Mouse (Mus musculus): ENCODE data around the gene Cd300a. TPM values are rescaled to one million over a fixed set of nuclear protein-coding genes. Genes with fewer than 3 reads are reported as not detected.

Gene Cd300a
- polyA plus RNA-seq, 1 experiment from 2014 or later, result 1.5 TPM

DNA sequence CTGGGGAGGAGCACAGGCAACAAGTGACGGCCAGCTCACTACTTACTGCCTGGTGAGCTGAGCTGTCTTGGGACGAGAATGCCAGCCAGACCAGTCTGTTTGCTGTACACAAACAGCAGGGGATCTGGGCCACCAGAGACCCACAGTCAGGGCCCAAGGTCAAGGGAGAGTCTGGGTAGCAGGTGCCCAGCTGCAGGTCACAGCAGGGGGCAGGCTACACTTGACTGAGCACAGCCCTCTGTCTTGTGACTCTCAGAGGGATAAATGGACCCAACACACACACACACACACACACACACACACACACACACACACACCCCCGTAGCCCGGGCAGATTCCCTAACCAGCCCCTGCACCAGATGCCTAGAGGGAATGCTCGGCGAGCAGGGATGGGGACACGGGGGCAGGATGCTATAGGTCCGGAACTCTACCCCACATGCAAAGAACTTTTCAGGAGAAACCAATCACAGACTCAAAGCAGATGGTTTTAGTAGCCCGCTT, 14.5 kb upstream of the Cd300a start:
- H3K9ac ChIP-seq (ENCODE audit: low read length), result no peak overlapping the region
- DNase-seq (ENCODE audit: low spot score) (no peak), ATAC-seq (ENCODE audit: low FRiP score, low TSS enrichment) (no peak)
- H3K36me3 ChIP-seq (ENCODE audit: control insufficient read depth, insufficient read depth, low read length), result no peaks in the 10 kb centered on the region
- 8% methylated on average over 9 of the region's 9 CpGs for WGBS
- no peaks in the 10 kb centered on the region for H3K4me1 ChIP-seq (replicated peaks; ENCODE audit: control insufficient read depth, insufficient read depth)
- no peaks in the 10 kb centered on the region for H3K27me3 ChIP-seq (ENCODE audit: control insufficient read depth, insufficient read depth, low read length)
- no peak overlapping the region for H3K4me3 ChIP-seq (ENCODE audit: low read depth, low read length)
- TF ChIP-seq CTCF (IDR thresholded peaks at IDR 0.05; ENCODE audit: low read depth), result no peak
- TF ChIP-seq EP300 (optimal IDR thresholded peaks at IDR 0.05), result no peak
- H3K27ac ChIP-seq (replicated peaks), result no peak overlapping the region
- H3K9me3 ChIP-seq (ENCODE audit: control insufficient read depth, low read length), result no peaks in the 10 kb centered on the region
- H3K4me2 ChIP-seq (replicated peaks; ENCODE audit: low read depth), result no peak overlapping the region

DNA sequence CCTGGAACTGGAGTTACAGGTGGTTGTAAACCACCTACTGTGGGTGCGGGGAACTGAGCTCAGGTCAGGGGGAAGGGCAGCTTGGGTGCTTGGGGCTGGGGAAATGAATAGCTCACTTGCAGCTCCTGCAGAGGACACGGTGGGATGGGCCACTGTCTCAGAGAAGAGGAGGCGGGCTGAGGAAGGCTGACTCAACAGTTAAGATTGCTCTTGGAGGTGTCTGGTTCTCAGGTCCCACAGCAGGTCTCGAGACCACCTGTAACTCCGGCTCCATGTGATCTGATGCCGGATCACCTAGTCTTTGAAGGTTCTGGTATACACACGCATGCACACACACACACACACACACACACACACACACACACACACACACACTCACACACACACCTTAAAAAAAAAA, 13.7 kb upstream of the Cd300a start:
- no peaks in the 10 kb centered on the region for H3K36me3 ChIP-seq (ENCODE audit: control insufficient read depth, insufficient read depth, low read length)
- ATAC-seq (ENCODE audit: low FRiP score, low TSS enrichment), result no peak
- no peak for DNase-seq (ENCODE audit: low spot score)
- no peaks in the 10 kb centered on the region for H3K27me3 ChIP-seq (ENCODE audit: control insufficient read depth, insufficient read depth, low read length)
- H3K4me2 ChIP-seq (replicated peaks; ENCODE audit: low read depth), result no peak overlapping the region
- TF ChIP-seq EP300 (optimal IDR thresholded peaks at IDR 0.05), result no peak
- TF ChIP-seq CTCF (IDR thresholded peaks at IDR 0.05; ENCODE audit: low read depth), result no peak
- WGBS, result 49% methylated on average over 7 of the region's 7 CpGs
- H3K9ac ChIP-seq (ENCODE audit: low read length), result no peak overlapping the region
- no peaks in the 10 kb centered on the region for H3K9me3 ChIP-seq (ENCODE audit: control insufficient read depth, low read length)
- no peaks in the 10 kb centered on the region for H3K4me1 ChIP-seq (replicated peaks; ENCODE audit: control insufficient read depth, insufficient read depth)
- H3K27ac ChIP-seq (replicated peaks), result no peak overlapping the region
- H3K4me3 ChIP-seq (ENCODE audit: low read depth, low read length), result no peak overlapping the region

DNA sequence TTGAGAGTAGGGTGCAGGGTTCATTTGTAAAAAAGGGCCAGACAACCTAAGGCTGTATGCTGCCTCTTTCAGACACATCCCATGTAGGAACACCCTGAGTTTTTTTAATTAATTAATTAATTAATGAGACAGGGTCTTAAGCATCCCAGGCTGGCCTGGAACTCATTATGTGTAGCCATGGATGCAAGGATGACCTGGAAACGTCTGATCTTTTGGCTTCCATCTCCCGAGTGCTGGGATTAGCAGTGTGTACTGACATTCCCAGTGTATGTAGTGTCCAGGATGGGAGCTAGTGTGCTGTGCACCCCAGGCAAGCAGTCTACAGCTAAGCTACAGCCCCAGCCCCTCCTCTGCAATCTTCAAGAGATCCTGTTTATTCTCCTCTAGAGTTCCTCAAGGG, 13.2 kb upstream of the Cd300a start:
- ATAC-seq (ENCODE audit: low FRiP score, low TSS enrichment), result peak; percentile 28; the same call in 1 of the 2 replicates
- WGBS, result 55% methylated on average over 2 of the region's 2 CpGs

DNA sequence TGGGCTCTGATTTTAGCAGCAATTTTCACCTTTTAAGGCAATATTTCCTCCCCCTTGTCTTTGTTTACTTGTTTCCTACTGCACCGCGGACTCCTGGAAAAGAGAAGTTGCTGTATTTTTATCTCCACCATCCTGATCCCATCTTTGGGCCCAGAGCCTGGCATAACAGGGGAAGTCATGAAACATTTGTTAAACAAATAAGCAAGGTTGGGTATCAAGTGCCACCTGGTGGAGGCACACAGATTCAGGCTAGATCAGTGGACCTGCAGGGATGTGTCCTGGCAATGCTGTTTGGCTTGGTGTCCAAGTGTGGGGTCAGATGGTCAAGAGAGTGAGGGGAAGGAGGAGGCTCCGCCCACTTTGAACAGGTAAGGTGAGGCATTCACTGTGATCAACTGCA, 12.7 kb upstream of the Cd300a start:
- no peaks in the 10 kb centered on the region for H3K27me3 ChIP-seq (ENCODE audit: control insufficient read depth, insufficient read depth, low read length)
- H3K9ac ChIP-seq (ENCODE audit: low read length), result no peak overlapping the region
- H3K36me3 ChIP-seq (ENCODE audit: control insufficient read depth, insufficient read depth, low read length), result no peaks in the 10 kb centered on the region
- no peak overlapping the region for H3K27ac ChIP-seq (replicated peaks)
- H3K9me3 ChIP-seq (ENCODE audit: control insufficient read depth, low read length), result no peaks in the 10 kb centered on the region
- WGBS, result 34% methylated on average over 3 of the region's 3 CpGs
- no peaks in the 10 kb centered on the region for H3K4me1 ChIP-seq (replicated peaks; ENCODE audit: control insufficient read depth, insufficient read depth)
- ATAC-seq (ENCODE audit: low FRiP score, low TSS enrichment), result 0 out of 2 replicates have a peak, but pooled peaks have one; percentile 13
- no peak overlapping the region for H3K4me2 ChIP-seq (replicated peaks; ENCODE audit: low read depth)
- H3K4me3 ChIP-seq (ENCODE audit: low read depth, low read length), result no peak overlapping the region
- peak; percentile 70 for DNase-seq (ENCODE audit: low spot score)
- TF ChIP-seq CTCF (IDR thresholded peaks at IDR 0.05; ENCODE audit: low read depth), result peak; percentile 87
- no peak for TF ChIP-seq EP300 (optimal IDR thresholded peaks at IDR 0.05)

More for the DNA sequence above, 13.2 kb upstream of the Cd300a start:
- no peaks in the 10 kb centered on the region for H3K4me1 ChIP-seq (replicated peaks; ENCODE audit: control insufficient read depth, insufficient read depth)
- H3K27ac ChIP-seq (replicated peaks), result no peak overlapping the region
- DNase-seq (ENCODE audit: low spot score), result no peak
- TF ChIP-seq CTCF (IDR thresholded peaks at IDR 0.05; ENCODE audit: low read depth), result no peak
- no peak for TF ChIP-seq EP300 (optimal IDR thresholded peaks at IDR 0.05)
- no peaks in the 10 kb centered on the region for H3K27me3 ChIP-seq (ENCODE audit: control insufficient read depth, insufficient read depth, low read length)
- H3K4me3 ChIP-seq (ENCODE audit: low read depth, low read length), result no peak overlapping the region
- H3K4me2 ChIP-seq (replicated peaks; ENCODE audit: low read depth), result no peak overlapping the region
- H3K36me3 ChIP-seq (ENCODE audit: control insufficient read depth, insufficient read depth, low read length), result no peaks in the 10 kb centered on the region
- H3K9ac ChIP-seq (ENCODE audit: low read length), result no peak overlapping the region
- no peaks in the 10 kb centered on the region for H3K9me3 ChIP-seq (ENCODE audit: control insufficient read depth, low read length)

DNA sequence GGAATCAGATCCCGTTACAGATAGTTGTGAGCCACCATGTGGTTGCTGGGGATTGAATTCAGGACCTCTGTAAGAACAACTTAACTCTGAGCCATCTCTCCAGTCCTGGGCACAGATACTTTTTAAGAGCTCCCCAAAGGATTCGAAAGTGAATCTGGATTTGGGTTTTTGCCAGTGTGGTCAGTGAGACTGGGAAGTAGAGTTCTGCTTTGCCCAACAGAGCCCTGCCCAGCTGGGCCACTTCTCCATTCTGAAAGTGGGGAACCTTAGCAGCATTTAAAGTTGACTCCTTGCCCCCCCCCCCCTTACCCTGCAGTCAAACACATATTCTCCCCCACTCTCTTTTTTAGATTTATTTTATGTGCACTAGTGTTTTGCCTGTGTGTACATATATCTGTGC, 10.2 kb upstream of the Cd300a start:
- TF ChIP-seq EP300 (optimal IDR thresholded peaks at IDR 0.05) (no peak), CTCF (IDR thresholded peaks at IDR 0.05; ENCODE audit: low read depth) (no peak)
- H3K27ac ChIP-seq (replicated peaks), result no peak overlapping the region
- DNase-seq (ENCODE audit: low spot score) (no peak), ATAC-seq (ENCODE audit: low FRiP score, low TSS enrichment) (no peak)
- no peaks in the 10 kb centered on the region for H3K4me1 ChIP-seq (replicated peaks; ENCODE audit: control insufficient read depth, insufficient read depth)
- no peak overlapping the region for H3K9ac ChIP-seq (ENCODE audit: low read length)
- H3K4me2 ChIP-seq (replicated peaks; ENCODE audit: low read depth), result no peak overlapping the region
- 73% methylated on average over 2 of the region's 2 CpGs for WGBS
- H3K9me3 ChIP-seq (ENCODE audit: control insufficient read depth, low read length), result no peaks in the 10 kb centered on the region
- no peak overlapping the region for H3K4me3 ChIP-seq (ENCODE audit: low read depth, low read length)
- H3K36me3 ChIP-seq (ENCODE audit: control insufficient read depth, insufficient read depth, low read length), result no peaks in the 10 kb centered on the region
- no peaks in the 10 kb centered on the region for H3K27me3 ChIP-seq (ENCODE audit: control insufficient read depth, insufficient read depth, low read length)

DNA sequence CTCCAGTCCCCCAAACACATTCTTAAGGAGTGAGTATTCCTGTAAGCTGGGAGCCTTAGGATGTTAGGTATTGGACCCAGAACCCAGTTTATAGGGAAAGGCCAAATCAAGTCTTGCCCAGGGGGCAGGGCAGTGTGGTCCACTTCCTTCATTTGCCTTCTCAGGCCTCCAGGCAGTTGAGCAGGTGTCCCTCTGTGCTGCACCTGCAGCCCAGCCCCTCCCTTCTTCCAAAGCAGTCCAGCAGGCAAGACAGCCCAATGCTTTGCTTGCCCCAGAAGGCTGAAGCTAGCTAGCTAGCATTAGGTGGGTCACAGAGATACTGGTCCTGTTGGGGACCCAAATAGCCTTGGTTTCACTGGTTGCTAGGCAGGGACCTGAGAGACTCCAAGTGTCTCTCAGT, 9.7 kb upstream of the Cd300a start:
- Histone ChIP-seq H3K9me3 (ENCODE audit: control insufficient read depth, low read length) (no peaks in the 10 kb centered on the region), H3K9ac (ENCODE audit: low read length) (no peak overlapping the region), H3K27ac (replicated peaks) (no peak overlapping the region), H3K4me2 (replicated peaks; ENCODE audit: low read depth) (no peak overlapping the region), H3K36me3 (ENCODE audit: control insufficient read depth, insufficient read depth, low read length) (no peaks in the 10 kb centered on the region), H3K27me3 (ENCODE audit: control insufficient read depth, insufficient read depth, low read length) (no peaks in the 10 kb centered on the region), H3K4me1 (replicated peaks; ENCODE audit: control insufficient read depth, insufficient read depth) (no peaks in the 10 kb centered on the region), H3K4me3 (ENCODE audit: low read depth, low read length) (no peak overlapping the region)
- ATAC-seq (ENCODE audit: low FRiP score, low TSS enrichment) (no peak), DNase-seq (ENCODE audit: low spot score) (no peak)
- TF ChIP-seq CTCF (IDR thresholded peaks at IDR 0.05; ENCODE audit: low read depth) (no peak), EP300 (optimal IDR thresholded peaks at IDR 0.05) (no peak)
